Mouse (Mus musculus) spleen, adult 2 months (tissue): Measurements from ENCODE around the gene Fam240b.
"Not testable (repeated sequence)": the region's sequence is repeated elsewhere in the genome, so short reads cannot be mapped to it uniquely, and the experiment has no call there.

ENCODE experiments used
- CTCF ChIP-seq: fragments of 200-500 bp; IDR thresholded peaks from 2 replicates; pipeline ENCODE4 v1.5.1; 2011; ENCODE audit warnings: mild to moderate bottlenecking, inconsistent platforms; ENCODE audit not compliant: insufficient read depth, insufficient read length, insufficient replicate concordance; ENCODE audit errors: extremely low read depth
- POLR2A ChIP-seq: fragments of 200-500 bp; IDR thresholded peaks from 2 replicates; pipeline ENCODE4 v1.6.1; 2011; ENCODE audit warnings: low read depth, low read length, inconsistent platforms

- TF ChIP-seq POLR2A, CTCF: not testable (repeated sequence)
These were observed 40.2 kb downstream of the Fam240b start for GRCm38 (mm10) chr13:64457225-64457978.
